Mouse (Mus musculus): Measurements from ENCODE around the gene Babam1. TPM values are rescaled to one million over a fixed set of nuclear protein-coding genes. Genes with fewer than 3 reads are reported as not detected.

Gene Babam1
- polyA plus RNA-seq, 1 experiment from 2014 or later, result 88.4 TPM

DNA sequence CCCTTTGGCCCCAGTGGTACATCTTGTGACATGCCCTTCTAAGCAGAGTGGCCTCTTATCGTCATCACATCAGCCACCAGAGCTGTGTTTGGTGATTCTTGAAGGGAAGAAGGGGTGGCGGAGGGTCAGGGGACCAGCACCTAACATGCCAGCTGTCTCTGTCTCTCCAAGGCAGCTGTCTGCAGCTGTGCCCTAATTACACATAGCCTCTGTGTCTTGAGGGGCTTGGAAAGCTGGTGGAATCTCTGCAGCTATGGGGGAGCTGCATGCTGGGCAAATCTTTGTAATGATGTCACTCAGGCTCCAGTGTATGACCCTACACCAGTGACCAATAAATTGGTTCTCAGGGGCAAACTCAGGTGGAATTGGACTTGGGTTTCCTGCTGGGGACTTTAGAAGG lies 56.0 kb downstream of the Babam1 start:
- Histone ChIP-seq H3K27ac (replicated peaks; ENCODE audit: low read depth, low read length) (no peak overlapping the region), H3K4me1 (ENCODE audit: control insufficient read depth, insufficient read depth, low read length) (no peaks in the 10 kb centered on the region), H3K4me2 (ENCODE audit: low read length) (no peak overlapping the region), H3K36me3 (ENCODE audit: control insufficient read depth, insufficient read depth, low read length) (peaks cover 18% of the 10 kb centered on the region), H3K4me3 (replicated peaks; ENCODE audit: low read depth, low read length) (no peak overlapping the region), H3K9ac (replicated peaks; ENCODE audit: low read length) (no peak overlapping the region), H3K9me3 (ENCODE audit: control insufficient read depth, low read length) (no peaks in the 10 kb centered on the region), H3K27me3 (ENCODE audit: control insufficient read depth, insufficient read depth, low read length) (no peaks in the 10 kb centered on the region)
- 81% methylated on average over 2 of the region's 2 CpGs for WGBS
- no peak for ATAC-seq (ENCODE audit: low FRiP score, low TSS enrichment)
- DNase-seq, result no peak

Other genes with a start within 250 kb of the Babam1 start
- gene Myo9b, start 124.1 kb upstream of the Babam1 start, polyA plus RNA-seq (2014; fragmentation: Nextera tagmentation; extraction: Ambion mirVana), result 15.5 and 16.8 TPM in 2 replicates
- gene Haus8, start 123.9 kb upstream of the Babam1 start, polyA plus RNA-seq (2014; fragmentation: Nextera tagmentation; extraction: Ambion mirVana), result 52.0 and 59.5 TPM in 2 replicates
- gene Use1, start 30.0 kb upstream of the Babam1 start, polyA plus RNA-seq (2014; fragmentation: Nextera tagmentation; extraction: Ambion mirVana), result 121 TPM in 2 replicates
- gene Ocel1, start 25.6 kb upstream of the Babam1 start, polyA plus RNA-seq (2014; fragmentation: Nextera tagmentation; extraction: Ambion mirVana), result 4.2 and 4.3 TPM in 2 replicates
- 24.9 and 29.4 TPM in 2 replicates for gene Nr2f6, start 14.9 kb upstream of the Babam1 start, polyA plus RNA-seq (2014; fragmentation: Nextera tagmentation; extraction: Ambion mirVana)
- 3.5 and 5.7 TPM in 2 replicates for gene Ushbp1, start 1.1 kb upstream of the Babam1 start, polyA plus RNA-seq (2014; fragmentation: Nextera tagmentation; extraction: Ambion mirVana)
- 3.0 and 5.3 TPM in 2 replicates for gene Ankle1, start 9.1 kb downstream of the Babam1 start, polyA plus RNA-seq (2014; fragmentation: Nextera tagmentation; extraction: Ambion mirVana)
- 119 and 133 TPM in 2 replicates for gene Abhd8, start 66.8 kb downstream of the Babam1 start, polyA plus RNA-seq (2014; fragmentation: Nextera tagmentation; extraction: Ambion mirVana)
- 199 and 222 TPM in 2 replicates for gene Mrpl34, start 68.1 kb downstream of the Babam1 start, polyA plus RNA-seq (2014; fragmentation: Nextera tagmentation; extraction: Ambion mirVana)
- gene Dda1, start 72.3 kb downstream of the Babam1 start, polyA plus RNA-seq (2014; fragmentation: Nextera tagmentation; extraction: Ambion mirVana), result 213 and 233 TPM in 2 replicates
- gene Ano8, start 89.1 kb downstream of the Babam1 start, polyA plus RNA-seq (2014; fragmentation: Nextera tagmentation; extraction: Ambion mirVana), result 7.7 and 9.4 TPM in 2 replicates
- gene Gtpbp3, start 91.2 kb downstream of the Babam1 start, polyA plus RNA-seq (2014; fragmentation: Nextera tagmentation; extraction: Ambion mirVana), result 4.9 and 5.2 TPM in 2 replicates
- gene Plvap, start 114.9 kb downstream of the Babam1 start, polyA plus RNA-seq (2014; fragmentation: Nextera tagmentation; extraction: Ambion mirVana), result 3.6 and 4.1 TPM in 2 replicates
- not detected in 2 replicates for gene Ccdc194, start 128.8 kb downstream of the Babam1 start, polyA plus RNA-seq (2014; fragmentation: Nextera tagmentation; extraction: Ambion mirVana)
- gene Bst2, start 140.6 kb downstream of the Babam1 start, polyA plus RNA-seq (2014; fragmentation: Nextera tagmentation; extraction: Ambion mirVana), result 0.86 and 7.9 TPM in 2 replicates
- gene Mvb12a, start 146.1 kb downstream of the Babam1 start, polyA plus RNA-seq (2014; fragmentation: Nextera tagmentation; extraction: Ambion mirVana), result 54.6 and 61.5 TPM in 2 replicates
- not detected in 2 replicates for gene Tmem221, start 162.0 kb downstream of the Babam1 start, polyA plus RNA-seq (2014; fragmentation: Nextera tagmentation; extraction: Ambion mirVana)
- not detected in 2 replicates for gene Nxnl1, start 169.7 kb downstream of the Babam1 start, polyA plus RNA-seq (2014; fragmentation: Nextera tagmentation; extraction: Ambion mirVana)
- gene Slc27a1, start 172.0 kb downstream of the Babam1 start, polyA plus RNA-seq (2014; fragmentation: Nextera tagmentation; extraction: Ambion mirVana), result 33.5 and 41.6 TPM in 2 replicates
- 241 and 269 TPM in 2 replicates for gene Pgls, start 195.3 kb downstream of the Babam1 start, polyA plus RNA-seq (2014; fragmentation: Nextera tagmentation; extraction: Ambion mirVana)
- gene Fam129c, start 200.8 kb downstream of the Babam1 start, polyA plus RNA-seq (2014; fragmentation: Nextera tagmentation; extraction: Ambion mirVana), result 6.3 and 8.5 TPM in 2 replicates
- 60.4 and 70.3 TPM in 2 replicates for gene Colgalt1, start 214.1 kb downstream of the Babam1 start, polyA plus RNA-seq (2014; fragmentation: Nextera tagmentation; extraction: Ambion mirVana)

All from midbrain, embryonic 14.5 days (tissue).